Mouse (Mus musculus) olfactory bulb, adult 2 months (tissue): ENCODE results near the gene Six5. TPM values are rescaled to one million over a fixed set of nuclear protein-coding genes. Genes with fewer than 3 reads are reported as not detected.

Experiments used
- H3K27ac ChIP-seq: fragments of 200-500 bp; 2 replicates; pipeline ENCODE4 v1.5.1; 2012; ENCODE audit warnings: low read depth, low read length; ENCODE audit not compliant: insufficient read depth
- H3K4me1 ChIP-seq: fragments of 200-500 bp; 2 replicates; pipeline ENCODE4 v1.6.1; 2012; ENCODE audit warnings: low read length; ENCODE audit not compliant: control insufficient read depth, insufficient read depth
- H3K4me3 ChIP-seq: fragments of 200-500 bp; 2 replicates; pipeline ENCODE4 v1.5.1; 2012; ENCODE audit warnings: mild to moderate bottlenecking, low read depth, low read length, moderate library complexity; ENCODE audit not compliant: insufficient read depth
- CTCF ChIP-seq: fragments of 200-500 bp; IDR thresholded peaks from 2 replicates; pipeline ENCODE4 v1.5.1; 2012; ENCODE audit warnings: low read depth, mild to moderate bottlenecking, low read length, moderate library complexity; ENCODE audit not compliant: insufficient read depth
- POLR2A ChIP-seq: fragments of 200-500 bp; IDR thresholded peaks from 2 replicates; pipeline ENCODE4 v1.6.1; 2012; ENCODE audit warnings: mild to moderate bottlenecking, low read depth, low read length, moderate library complexity; ENCODE audit not compliant: insufficient read depth
- WGBS: fragments of 180-500 bp; shearing (Covaris S2); methylation state at CpG from one replicate; pipeline ENCODE4 v1.1.7; 2018; 5-methylcytosine and 5-hydroxymethylcytosine counted together
- polyA plus RNA-seq: library from polyadenylated mRNA; stranded (reverse); fragments of >200 nt; gene quantifications from 2 replicates; pipeline ENCODE4 v1.2.4, GENCODE M21; 2012; ENCODE audit warnings: low replicate concordance; ENCODE audit not compliant: missing spikeins, insufficient read depth, insufficient read length

Six5 gene
- polyA plus RNA-seq, 1 experiment = not detected

GRCm38 (mm10) chr7:19073504-19073903 lies 20.9 kb upstream of the Six5 start:
- WGBS = 80% methylated on average over 9 of the region's 9 CpGs
- peak; percentile 47; the same call in 1 of the 2 replicates for TF ChIP-seq CTCF
- no peak for TF ChIP-seq POLR2A
- Histone ChIP-seq H3K4me1 (peaks cover 14% of the 10 kb centered on the region), H3K4me3 (no peak overlapping the region), H3K27ac (no peak overlapping the region)

GRCm38 (mm10) chr7:19074494-19074893 lies 19.9 kb upstream of the Six5 start:
- no peak for TF ChIP-seq CTCF
- TF ChIP-seq POLR2A = no peak
- peaks cover 14% of the 10 kb centered on the region for H3K4me1 ChIP-seq
- WGBS = 88% methylated on average over 6 of the region's 6 CpGs
- H3K27ac ChIP-seq = no peak overlapping the region
- H3K4me3 ChIP-seq = no peak overlapping the region

GRCm38 (mm10) chr7:19075231-19075630 lies 19.2 kb upstream of the Six5 start:
- Histone ChIP-seq H3K4me1 (peaks cover 19% of the 10 kb centered on the region), H3K27ac (peak overlapping the region; percentile 30), H3K4me3 (peak overlapping the region; percentile 84)
- 57% methylated on average over 5 of the region's 5 CpGs for WGBS
- TF ChIP-seq CTCF = no peak
- no peak for TF ChIP-seq POLR2A

- WGBS = under 1% methylated on average over 90 of the region's 91 CpGs
- Histone ChIP-seq H3K4me3 (peak within 1 kb of the TSS; percentile 84), H3K27ac (peak within 1 kb of the TSS; percentile 30), H3K4me1 (peaks cover 19% of the 10 kb centered on the region)
- TF ChIP-seq POLR2A (peak; percentile 42), CTCF (no peak)
Measured at GRCm38 (mm10) chr7:19075723-19076585, 18.4 kb upstream of the Six5 start, which contains the start of gene Dmwd. Dmwd (plus strand) TSS chr7:19076227.

- Histone ChIP-seq H3K27ac (no peak overlapping the region), H3K4me1 (peaks cover 19% of the 10 kb centered on the region), H3K4me3 (peak overlapping the region; percentile 84)
- no peak for TF ChIP-seq CTCF
- TF ChIP-seq POLR2A = no peak; the same call in 1 of the 2 replicates
- WGBS = under 1% methylated on average over 22 of the region's 22 CpGs
Measured at GRCm38 (mm10) chr7:19076586-19076991, 17.8 kb upstream of the Six5 start.

- TF ChIP-seq POLR2A (no peak), CTCF (no peak)
- Histone ChIP-seq H3K27ac (no peak overlapping the region), H3K4me1 (peaks cover 20% of the 10 kb centered on the region), H3K4me3 (no peak overlapping the region)
- WGBS = 68% methylated on average over 14 of the region's 14 CpGs
Measured at GRCm38 (mm10) chr7:19077761-19078160, 16.6 kb upstream of the Six5 start.

GRCm38 (mm10) chr7:19078732-19079131 lies 15.7 kb upstream of the Six5 start:
- TF ChIP-seq CTCF = no peak
- no peak for TF ChIP-seq POLR2A
- no peak overlapping the region for H3K4me3 ChIP-seq
- 76% methylated on average over 3 of the region's 3 CpGs for WGBS
- H3K27ac ChIP-seq = no peak overlapping the region
- H3K4me1 ChIP-seq = peaks cover 25% of the 10 kb centered on the region

- 85% methylated on average over 19 of the region's 19 CpGs for WGBS
- TF ChIP-seq POLR2A (no peak), CTCF (no peak)
- no peak overlapping the region for H3K27ac ChIP-seq
- peaks cover 35% of the 10 kb centered on the region for H3K4me1 ChIP-seq
- no peak overlapping the region for H3K4me3 ChIP-seq
Measured at GRCm38 (mm10) chr7:19080451-19080950, 13.9 kb upstream of the Six5 start.

GRCm38 (mm10) chr7:19082171-19082570 lies 12.2 kb upstream of the Six5 start:
- 85% methylated on average over 4 of the region's 4 CpGs for WGBS
- Histone ChIP-seq H3K4me1 (peaks cover 38% of the 10 kb centered on the region), H3K4me3 (no peak overlapping the region), H3K27ac (no peak overlapping the region)
- TF ChIP-seq CTCF (no peak), POLR2A (no peak)
